Comparison of ENCODE assay signal across 7 mouse cellular contexts in the genomic region with DNA sequence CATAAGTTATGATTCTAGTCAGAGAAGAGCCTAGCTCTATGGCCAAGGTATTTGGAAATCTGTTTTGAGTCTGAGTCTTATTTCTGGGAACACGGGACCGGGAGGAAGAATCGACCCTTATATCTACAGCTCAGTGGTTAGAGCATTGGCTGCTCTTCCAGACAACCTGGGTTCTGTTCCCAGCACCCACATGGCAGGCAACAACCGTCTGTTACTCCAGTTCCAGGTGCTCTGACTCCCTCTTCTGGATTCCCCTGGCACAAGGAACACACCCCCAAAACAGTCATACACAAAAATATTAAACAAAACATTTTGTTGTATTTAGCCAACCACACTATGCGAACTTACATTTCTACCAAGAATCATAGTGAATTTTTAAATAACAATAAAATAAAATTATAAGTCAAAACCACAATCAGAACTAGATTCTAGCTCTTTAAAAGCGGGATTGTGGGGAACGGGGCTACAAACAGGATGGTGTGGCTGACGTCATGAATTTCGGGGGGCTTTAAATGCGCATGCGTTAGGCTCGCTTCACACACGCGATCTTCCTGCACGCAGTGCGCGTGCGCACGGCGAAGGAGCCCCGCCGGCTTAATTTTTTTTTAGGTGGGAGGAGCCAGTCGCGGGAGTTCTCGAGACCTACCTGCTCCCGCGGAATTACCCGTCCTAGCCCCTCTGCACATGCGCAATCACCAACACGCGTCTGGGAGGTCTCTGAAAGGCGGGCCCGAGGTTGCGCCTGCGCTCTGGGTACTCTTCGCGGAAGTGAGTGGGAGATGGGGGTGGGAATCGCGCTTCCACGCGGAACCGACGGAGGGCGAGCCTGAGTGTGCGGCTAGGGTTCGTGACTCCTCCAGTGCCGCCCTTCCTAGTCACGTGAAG. TPM values are rescaled to one million over a fixed set of nuclear protein-coding genes. Genes with fewer than 3 reads are reported as not detected.
A peak's percentile ranks its signal among the peaks of the same experiment; 100 is the strongest.
DNase-seq lines count a peak whose midpoint lies in the region; ATAC-seq lines count a peak whose summit lies in the region.

No protein-coding gene starts in this region.

- H3K36me3 ChIP-seq in embryonic facial prominence, embryonic 12.5 days: no peaks in the 10 kb centered on the region
- no peaks in the 10 kb centered on the region for H3K36me3 ChIP-seq in limb, embryonic 11.5 days (ENCODE audit: control insufficient read depth, insufficient read depth, low read length)
- no peaks in the 10 kb centered on the region for H3K36me3 ChIP-seq in midbrain, embryonic 14.5 days (ENCODE audit: control insufficient read depth, insufficient read depth, low read length)

- H3K27ac ChIP-seq in embryonic facial prominence, embryonic 12.5 days: no peak overlapping the region
- no peak overlapping the region for H3K27ac ChIP-seq in limb, embryonic 11.5 days (replicated peaks; ENCODE audit: low read depth, low read length)
- peak overlapping the region; percentile 55; the same call in 1 of the 2 replicates for H3K27ac ChIP-seq in midbrain, embryonic 14.5 days (replicated peaks; ENCODE audit: low read depth, low read length)

- peak overlapping the region; percentile 39 for H3K4me2 ChIP-seq in embryonic facial prominence, embryonic 12.5 days (replicated peaks)
- peak overlapping the region; percentile 31; the same call in 1 of the 2 replicates for H3K4me2 ChIP-seq in limb, embryonic 11.5 days (ENCODE audit: low read depth, severe bottlenecking)
- H3K4me2 ChIP-seq in midbrain, embryonic 14.5 days (ENCODE audit: low read length): peak overlapping the region; percentile 53

- WGBS in embryonic facial prominence, embryonic 12.5 days: 8% methylated on average over 48 of the region's 48 CpGs
- WGBS in limb, embryonic 11.5 days: 8% methylated on average over 48 of the region's 48 CpGs
- 8% methylated on average over 48 of the region's 48 CpGs for WGBS in midbrain, embryonic 14.5 days

- peak; percentile 96 for ATAC-seq in embryonic facial prominence, embryonic 12.5 days (ENCODE audit: insufficient number of reproducible peaks, insufficient read depth, low FRiP score, low TSS enrichment)
- ATAC-seq in limb, embryonic 11.5 days (ENCODE audit: insufficient number of reproducible peaks, low FRiP score, low TSS enrichment, low read depth): peak; percentile 84
- ATAC-seq in midbrain, embryonic 14.5 days (ENCODE audit: low FRiP score, low TSS enrichment): peak; percentile 97

- peak overlapping the region; percentile 30 for H3K4me3 ChIP-seq in embryonic facial prominence, embryonic 12.5 days
- peak overlapping the region; percentile 20 for H3K4me3 ChIP-seq in limb, embryonic 11.5 days (ENCODE audit: low read depth, low read length)
- peak overlapping the region; percentile 36 for H3K4me3 ChIP-seq in midbrain, embryonic 14.5 days (replicated peaks; ENCODE audit: low read depth, low read length)

- H3K9me3 ChIP-seq in embryonic facial prominence, embryonic 12.5 days: no peaks in the 10 kb centered on the region
- H3K9me3 ChIP-seq in limb, embryonic 11.5 days (ENCODE audit: control insufficient read depth, low read length): no peaks in the 10 kb centered on the region
- no peaks in the 10 kb centered on the region for H3K9me3 ChIP-seq in midbrain, embryonic 14.5 days (ENCODE audit: control insufficient read depth, low read length)

- DNase-seq in adrenal gland, postnatal 25 days: peak; percentile 99
- peak; percentile 100 for DNase-seq in heart, adult 11 months
- DNase-seq in kidney, adult 18-20 months: peak; percentile 95
- DNase-seq in limb, embryonic 11.5 days (ENCODE audit: low spot score): peak; percentile 100
- peak; percentile 100 for DNase-seq in midbrain, embryonic 14.5 days
- DNase-seq in spleen, adult 18-20 months: peak; percentile 95 to 99

- H3K4me1 ChIP-seq in embryonic facial prominence, embryonic 12.5 days: peaks cover 10% of the 10 kb centered on the region; the same call in 1 of the 2 replicates
- peaks cover 10% of the 10 kb centered on the region for H3K4me1 ChIP-seq in limb, embryonic 11.5 days (ENCODE audit: control insufficient read depth, insufficient read depth, low read length)
- no peaks in the 10 kb centered on the region for H3K4me1 ChIP-seq in midbrain, embryonic 14.5 days (ENCODE audit: control insufficient read depth, insufficient read depth, low read length)

- H3K9ac ChIP-seq in embryonic facial prominence, embryonic 12.5 days: no peak overlapping the region
- no peak overlapping the region; the same call in 1 of the 2 replicates for H3K9ac ChIP-seq in limb, embryonic 11.5 days (ENCODE audit: low read length)
- H3K9ac ChIP-seq in midbrain, embryonic 14.5 days (replicated peaks; ENCODE audit: low read length): peak overlapping the region; percentile 30; the same call in 1 of the 2 replicates

- no peaks in the 10 kb centered on the region for H3K27me3 ChIP-seq in embryonic facial prominence, embryonic 12.5 days
- H3K27me3 ChIP-seq in limb, embryonic 11.5 days (ENCODE audit: control insufficient read depth, insufficient read depth, low read length): no peaks in the 10 kb centered on the region
- no peaks in the 10 kb centered on the region for H3K27me3 ChIP-seq in midbrain, embryonic 14.5 days (ENCODE audit: control insufficient read depth, insufficient read depth, low read length)

RNA-seq across cellular contexts. Expression of a gene that starts 10.6 kb away (rescaled TPM):
- total RNA-seq in adrenal gland, postnatal 25 days (2021): 15.0 and 20.3 TPM in 2 replicates
- polyA plus RNA-seq in embryonic facial prominence, embryonic 12.5 days (2016; fragmentation: Nextera tagmentation; extraction: Ambion mirVana): 14.8 and 16.6 TPM in 2 replicates
- 9.3 and 11.3 TPM in 2 replicates for polyA plus RNA-seq in limb, embryonic 11.5 days (2014; fragmentation: Nextera tagmentation; extraction: Ambion mirVana)
- 12.7 and 13.1 TPM in 2 replicates for polyA plus RNA-seq in midbrain, embryonic 14.5 days (2014; fragmentation: Nextera tagmentation; extraction: Ambion mirVana)

RNA-seq across cellular contexts. Expression of a gene that starts 10.8 kb away (rescaled TPM):
- total RNA-seq in adrenal gland, postnatal 25 days (2021): not detected in 2 replicates
- polyA plus RNA-seq in embryonic facial prominence, embryonic 12.5 days (2016; fragmentation: Nextera tagmentation; extraction: Ambion mirVana): not detected in 2 replicates
- polyA plus RNA-seq in limb, embryonic 11.5 days (2014; fragmentation: Nextera tagmentation; extraction: Ambion mirVana): 0.64 TPM in 1 of 2 replicates, not detected in the other
- not detected in 2 replicates for polyA plus RNA-seq in midbrain, embryonic 14.5 days (2014; fragmentation: Nextera tagmentation; extraction: Ambion mirVana)

RNA-seq across cellular contexts. Expression of a gene that starts 42.7 kb away (rescaled TPM):
- 11.7 and 13.4 TPM in 2 replicates for total RNA-seq in adrenal gland, postnatal 25 days (2021)
- 12.3 and 14.8 TPM in 2 replicates for polyA plus RNA-seq in embryonic facial prominence, embryonic 12.5 days (2016; fragmentation: Nextera tagmentation; extraction: Ambion mirVana)
- polyA plus RNA-seq in limb, embryonic 11.5 days (2014; fragmentation: Nextera tagmentation; extraction: Ambion mirVana): 10.0 and 10.3 TPM in 2 replicates
- polyA plus RNA-seq in midbrain, embryonic 14.5 days (2014; fragmentation: Nextera tagmentation; extraction: Ambion mirVana): 12.9 and 14.0 TPM in 2 replicates
